Mouse (Mus musculus) forebrain, embryonic 16.5 days (tissue): ENCODE results near the gene Myo1d. TPM values are rescaled to one million over a fixed set of nuclear protein-coding genes. Genes with fewer than 3 reads are reported as not detected.

Source experiments
- polyA plus RNA-seq: library from polyadenylated mRNA; unstranded; fragments of >200 nt; fragmentation: Nextera tagmentation; extraction: Ambion mirVana; gene quantifications from 2 replicates; pipeline ENCODE4 v1.2.1, GENCODE M21; 2015

The Myo1d gene
- polyA plus RNA-seq, 1 experiment from 2014 or later: 2.2 TPM

Other genes starting within 250 kb of the Myo1d start
- 30.1 and 38.4 TPM in 2 replicates for gene Tmem98, start 30.1 kb upstream of the Myo1d start, polyA plus RNA-seq
- not detected in 2 replicates for gene Spaca3, start 78.3 kb upstream of the Myo1d start, polyA plus RNA-seq